Mouse (Mus musculus) MEL (cell line): Measurements from ENCODE around the gene Pomt2. TPM values are rescaled to one million over a fixed set of nuclear protein-coding genes. Genes with fewer than 3 reads are reported as not detected.

Experiments
- DNase-seq: peaks from one replicate; pipeline ENCODE4 v3.0.0; 2011; ENCODE audit warnings: low read depth, low spot score
- H3K27ac ChIP-seq: 2 replicates; pipeline ENCODE4 v1.5.1; 2012; ENCODE audit warnings: low read depth, mild to moderate bottlenecking, control low read depth, low read length, moderate library complexity; ENCODE audit not compliant: control insufficient read depth
- H3K27me3 ChIP-seq, 2 experiments: fragments of 150-350 bp in 1 of 2; sonication (generic) in 1 of 2; 2 replicates each; pipeline ENCODE4 v1.6.1; 2012; ENCODE audit warnings: low read length in 2 of 2, mild to moderate bottlenecking in 2 of 2, improper control_type of control experiment in 1 of 2, moderate library complexity in 1 of 2; ENCODE audit not compliant: insufficient read depth in 2 of 2, control insufficient read depth in 1 of 2
- H3K36me3 ChIP-seq, 2 experiments: 2 replicates each; pipeline ENCODE4 v1.6.1; 2012 to 2014; ENCODE audit warnings: low read length in 2 of 2, improper control_type of control experiment in 1 of 2, inconsistent platforms in 1 of 2, mild to moderate bottlenecking in 1 of 2; ENCODE audit not compliant: insufficient read depth in 2 of 2, control insufficient read depth in 1 of 2
- H3K4me1 ChIP-seq, 2 experiments: fragments of 150-350 bp in 1 of 2; sonication (generic) in 1 of 2; 2 replicates each; pipeline ENCODE4 v1.6.1; 2012; ENCODE audit warnings: low read length in 2 of 2, improper control_type of control experiment in 1 of 2, mild to moderate bottlenecking in 1 of 2; ENCODE audit not compliant: insufficient read depth in 2 of 2, control insufficient read depth in 1 of 2
- H3K4me3 ChIP-seq, 2 experiments: fragments of 150-350 bp in 1 of 2; sonication (generic) in 1 of 2; 2 replicates each; pipeline ENCODE4 v1.5.1; 2012; ENCODE audit warnings: low read depth in 2 of 2, low read length in 2 of 2, mild to moderate bottlenecking in 2 of 2, moderate library complexity in 2 of 2, control low read depth in 1 of 2, improper control_type of control experiment in 1 of 2; ENCODE audit not compliant: control insufficient read depth in 1 of 2, insufficient read depth in 1 of 2
- H3K79me2 ChIP-seq: 2 replicates; pipeline ENCODE4 v1.6.1; 2012; ENCODE audit warnings: mild to moderate bottlenecking, low read length, moderate library complexity; ENCODE audit not compliant: control insufficient read depth, poor library complexity, insufficient read depth
- H3K9ac ChIP-seq: 2 replicates; pipeline ENCODE4 v1.6.1; 2012; ENCODE audit warnings: low read depth, mild to moderate bottlenecking, control low read depth, low read length, moderate library complexity; ENCODE audit not compliant: control insufficient read depth, poor library complexity, severe bottlenecking
- H3K9me3 ChIP-seq: fragments of 150-350 bp; sonication (generic); replicated peaks from 2 replicates; pipeline ENCODE4 v1.6.1; 2012; ENCODE audit warnings: mild to moderate bottlenecking, low read length, improper control_type of control experiment, moderate library complexity; ENCODE audit not compliant: insufficient read depth
- BHLHE40 ChIP-seq: IDR thresholded peaks from 2 replicates; pipeline ENCODE4 v1.6.1; 2012; ENCODE audit warnings: low read depth, mild to moderate bottlenecking, inconsistent platforms, low read length, improper control_type of control experiment, borderline replicate concordance
- CHD1 ChIP-seq: IDR thresholded peaks from 2 replicates; pipeline ENCODE4 v1.6.1; 2012; ENCODE audit warnings: low read depth, mild to moderate bottlenecking, inconsistent platforms, low read length, improper control_type of control experiment
- CHD2 ChIP-seq: IDR thresholded peaks from 2 replicates; pipeline ENCODE4 v1.6.1; 2011; ENCODE audit warnings: low read length, improper control_type of control experiment
- CTCF ChIP-seq, 3 experiments: IDR thresholded peaks in 2 of 3; conservative IDR thresholded peaks in 1 of 3; 2 replicates each; pipeline ENCODE4 v1.5.1; 2011 to 2012; ENCODE audit warnings: low read length in 3 of 3, low read depth in 2 of 3, mild to moderate bottlenecking in 2 of 3, improper control_type of control experiment in 1 of 3, inconsistent platforms in 1 of 3, mixed read lengths in 1 of 3, moderate library complexity in 1 of 3; ENCODE audit not compliant: control insufficient read depth in 1 of 3, insufficient read depth in 1 of 3, poor library complexity in 1 of 3, severe bottlenecking in 1 of 3
- E2F4 ChIP-seq: IDR thresholded peaks from 2 replicates; pipeline ENCODE4 v1.6.1; 2011; ENCODE audit warnings: low read depth, low read length, improper control_type of control experiment, borderline replicate concordance
- ELF1 ChIP-seq: IDR thresholded peaks from 2 replicates; pipeline ENCODE4 v1.6.1; 2014; ENCODE audit warnings: low read depth, mild to moderate bottlenecking, inconsistent platforms, low read length, improper control_type of control experiment, moderate library complexity
- HCFC1 ChIP-seq: IDR thresholded peaks from 2 replicates; pipeline ENCODE4 v1.6.1; 2012; ENCODE audit warnings: low read depth, mild to moderate bottlenecking, inconsistent platforms, low read length, improper control_type of control experiment, moderate library complexity
- JUND ChIP-seq: IDR thresholded peaks from 2 replicates; pipeline ENCODE4 v1.6.1; 2011; ENCODE audit warnings: low read depth, mild to moderate bottlenecking, improper control_type of control experiment, low read length
- KAT2A ChIP-seq: conservative IDR thresholded peaks from 2 replicates; pipeline ENCODE4 v1.6.1; 2012; ENCODE audit warnings: low read depth, low read length, improper control_type of control experiment, inconsistent platforms
- MAFK ChIP-seq: IDR thresholded peaks from 2 replicates; pipeline ENCODE4 v1.6.1; 2011; ENCODE audit warnings: low read depth, mild to moderate bottlenecking, low read length, improper control_type of control experiment, borderline replicate concordance
- MAX ChIP-seq: IDR thresholded peaks from 2 replicates; pipeline ENCODE4 v1.6.1; 2011; ENCODE audit warnings: low read length, improper control_type of control experiment
- MAZ ChIP-seq: IDR thresholded peaks from 2 replicates; pipeline ENCODE4 v1.6.1; 2012; ENCODE audit warnings: low read depth, mild to moderate bottlenecking, inconsistent platforms, low read length, improper control_type of control experiment
- MEF2A ChIP-seq: IDR thresholded peaks from 2 replicates; pipeline ENCODE4 v1.6.1; 2014; ENCODE audit warnings: low read depth, mild to moderate bottlenecking, inconsistent platforms, low read length, improper control_type of control experiment; ENCODE audit not compliant: poor library complexity, insufficient replicate concordance, severe bottlenecking; ENCODE audit errors: extremely low read depth
- MXI1 ChIP-seq: IDR thresholded peaks from 2 replicates; pipeline ENCODE4 v1.6.1; 2011; ENCODE audit warnings: mild to moderate bottlenecking, low read depth, low read length, improper control_type of control experiment
- MYB ChIP-seq: IDR thresholded peaks from 2 replicates; pipeline ENCODE4 v1.6.1; 2011; ENCODE audit warnings: mild to moderate bottlenecking, low read depth, low read length, improper control_type of control experiment
- MYC ChIP-seq: IDR thresholded peaks from 2 replicates; pipeline ENCODE4 v1.6.1; 2011; ENCODE audit warnings: low read depth, mild to moderate bottlenecking, low read length, improper control_type of control experiment, moderate library complexity
- NELFE ChIP-seq: IDR thresholded peaks from 2 replicates; pipeline ENCODE4 v1.6.1; 2011; ENCODE audit warnings: low read depth, low read length, improper control_type of control experiment
- NRF1 ChIP-seq: IDR thresholded peaks from 2 replicates; pipeline ENCODE4 v1.6.1; 2014; ENCODE audit warnings: low read depth, mild to moderate bottlenecking, inconsistent platforms, low read length, improper control_type of control experiment, moderate library complexity; ENCODE audit not compliant: poor library complexity, insufficient read depth, severe bottlenecking
- POLR2A ChIP-seq, 2 experiments: IDR thresholded peaks; 2 replicates each; pipeline ENCODE4 v1.6.1; 2011 to 2012; ENCODE audit warnings: low read length in 2 of 2, mild to moderate bottlenecking in 2 of 2, control low read depth in 1 of 2, improper control_type of control experiment in 1 of 2, low read depth in 1 of 2, moderate library complexity in 1 of 2; ENCODE audit not compliant: control insufficient read depth in 1 of 2, insufficient read depth in 1 of 2, poor library complexity in 1 of 2
- POLR2AphosphoS2 ChIP-seq: IDR thresholded peaks from 2 replicates; pipeline ENCODE4 v1.6.1; 2011; ENCODE audit warnings: low read length, improper control_type of control experiment
- RAD21 ChIP-seq: IDR thresholded peaks from 2 replicates; pipeline ENCODE4 v1.6.1; 2011; ENCODE audit warnings: mild to moderate bottlenecking, low read depth, low read length, improper control_type of control experiment
- RCOR1 ChIP-seq: IDR thresholded peaks from 2 replicates; pipeline ENCODE4 v1.6.1; 2012; ENCODE audit warnings: low read depth, mild to moderate bottlenecking, inconsistent platforms, low read length, improper control_type of control experiment
- TAL1 ChIP-seq: IDR thresholded peaks from 2 replicates; pipeline ENCODE4 v1.6.1; 2012; ENCODE audit warnings: mild to moderate bottlenecking, inconsistent platforms, low read length, moderate library complexity, mixed read lengths
- TBP ChIP-seq: IDR thresholded peaks from 2 replicates; pipeline ENCODE4 v1.8.0; 2011; ENCODE audit warnings: low read depth, low read length, improper control_type of control experiment
- TCF12 ChIP-seq: IDR thresholded peaks from 2 replicates; pipeline ENCODE4 v1.6.1; 2014; ENCODE audit warnings: low read depth, mild to moderate bottlenecking, inconsistent platforms, low read length, improper control_type of control experiment, moderate library complexity
- UBTF ChIP-seq: IDR thresholded peaks from 2 replicates; pipeline ENCODE4 v1.6.1; 2012; ENCODE audit warnings: low read depth, mild to moderate bottlenecking, inconsistent platforms, low read length, improper control_type of control experiment, moderate library complexity, borderline replicate concordance; ENCODE audit not compliant: insufficient read depth
- USF1 ChIP-seq: IDR thresholded peaks from 2 replicates; pipeline ENCODE4 v1.6.1; 2014; ENCODE audit warnings: low read depth, mild to moderate bottlenecking, inconsistent platforms, low read length, improper control_type of control experiment, moderate library complexity
- USF2 ChIP-seq, 2 experiments: IDR thresholded peaks; 2 replicates each; pipeline ENCODE4 v1.6.1; 2011 to 2012; ENCODE audit warnings: improper control_type of control experiment in 2 of 2, low read length in 2 of 2, borderline replicate concordance in 1 of 2, inconsistent platforms in 1 of 2, low read depth in 1 of 2, mild to moderate bottlenecking in 1 of 2; ENCODE audit not compliant: insufficient read depth in 1 of 2
- ZC3H11A ChIP-seq: IDR thresholded peaks from 2 replicates; pipeline ENCODE4 v1.6.1; 2012; ENCODE audit warnings: low read depth, mild to moderate bottlenecking, inconsistent platforms, low read length, improper control_type of control experiment
- ZKSCAN1 ChIP-seq: IDR thresholded peaks from 2 replicates; pipeline ENCODE4 v1.6.1; 2012; ENCODE audit warnings: low read depth, mild to moderate bottlenecking, inconsistent platforms, low read length, improper control_type of control experiment, moderate library complexity
- ZMIZ1 ChIP-seq: IDR thresholded peaks from 2 replicates; pipeline ENCODE4 v1.6.1; 2012; ENCODE audit warnings: low read depth, mild to moderate bottlenecking, inconsistent platforms, low read length, improper control_type of control experiment, moderate library complexity
- ZNF384 ChIP-seq: IDR thresholded peaks from 2 replicates; pipeline ENCODE4 v1.6.1; 2012; ENCODE audit warnings: low read depth, mild to moderate bottlenecking, inconsistent platforms, low read length, improper control_type of control experiment
- polyA plus RNA-seq, 2 experiments: library from polyadenylated mRNA; stranded (reverse) in 1 of 2; unstranded in 1 of 2; fragments of >175 nt in 1 of 2; fragments of >200 nt in 1 of 2; gene quantifications; 2 replicates each; pipeline versions ENCODE4 v1.2.1 to v1.2.4; 2012; ENCODE audit warnings: low replicate concordance in 2 of 2, low read depth in 1 of 2; ENCODE audit not compliant: insufficient read length in 2 of 2, insufficient read depth in 1 of 2, missing spikeins in 1 of 2
- total RNA-seq: library from RNA; depleted of rRNA; stranded (reverse); fragments of 300-350 nt; gene quantifications from 2 replicates; pipeline ENCODE4 v1.2.3, GENCODE M21; 2012; rRNA removed

Pomt2 gene
- total RNA-seq (10.2 and 11.1 TPM in 2 replicates), polyA plus RNA-seq (10 to 100 TPM in 1 of 2 experiments, not detected in 1; 12.9 TPM)

GRCm38 (mm10) chr12:87147395-87148089 lies at the start of gene Pomt2:
Gene Pomt2 (minus strand): TSS chr12:87147968.
- peaks cover 0 to 10% of the 10 kb centered on the region in 2 experiments; a peak in 2 of 4 replicates for H3K36me3 ChIP-seq
- no peaks in the 10 kb centered on the region for H3K9me3 ChIP-seq
- H3K4me1 ChIP-seq: peaks cover 1 to 6% of the 10 kb centered on the region in 2 experiments
- peaks cover 4% of the 10 kb centered on the region for H3K79me2 ChIP-seq
- H3K27me3 ChIP-seq: no peaks in the 10 kb centered on the region
- peak within 1 kb of the TSS; percentile 85 to 88 for H3K4me3 ChIP-seq
- TF ChIP-seq MAX: peak; percentile 77; the same call in 1 of the 2 replicates
- no peak for TF ChIP-seq RCOR1
- TF ChIP-seq ZMIZ1: peak; percentile 82; the same call in 1 of the 2 replicates
- no peak for TF ChIP-seq JUND
- no peak for TF ChIP-seq CHD2
- no peak for TF ChIP-seq RAD21
- peak; percentile 78 for TF ChIP-seq KAT2A
- no peak for TF ChIP-seq CTCF (IDR thresholded peaks at IDR 0.05 in 2 of 3, conservative IDR thresholded peaks at IDR 0.05 in 1 of 3; ENCODE audit: control insufficient read depth in 1 of 3, insufficient read depth in 1 of 3, low read depth in 2 of 3, low read length in 3 of 3, poor library complexity in 1 of 3, severe bottlenecking in 1 of 3)
- TF ChIP-seq ELF1: peak; percentile 24; the same call in 1 of the 2 replicates
- TF ChIP-seq UBTF: peak; percentile 98
- TF ChIP-seq TCF12: peak; percentile 45; the same call in 1 of the 2 replicates
- no peak for TF ChIP-seq MEF2A
- TF ChIP-seq POLR2A (IDR thresholded peaks at IDR 0.05; ENCODE audit: control insufficient read depth in 1 of 2, insufficient read depth in 1 of 2, low read depth in 1 of 2, low read length in 2 of 2, poor library complexity in 1 of 2): peak; percentile 49 to 78; a peak in 2 of 4 replicates
- peak; percentile 17; the same call in 1 of the 2 replicates for TF ChIP-seq TAL1
- no peak for TF ChIP-seq CHD1
- TF ChIP-seq BHLHE40: no peak
- TF ChIP-seq USF2 (IDR thresholded peaks at IDR 0.05; ENCODE audit: borderline replicate concordance in 1 of 2, insufficient read depth in 1 of 2, low read depth in 1 of 2, low read length in 2 of 2): no peak
- peak; percentile 76; the same call in 1 of the 2 replicates for TF ChIP-seq MXI1
- no peak for TF ChIP-seq MYB
- TF ChIP-seq ZNF384: no peak
- TF ChIP-seq MAFK: no peak
- TF ChIP-seq MYC: no peak; the same call in 1 of the 2 replicates
- TF ChIP-seq ZC3H11A: no peak
- peak; percentile 48; the same call in 1 of the 2 replicates for TF ChIP-seq E2F4
- TF ChIP-seq NRF1: peak; percentile 68
- peak; percentile 48; the same call in 1 of the 2 replicates for TF ChIP-seq TBP
- peak; percentile 90; the same call in 1 of the 2 replicates for TF ChIP-seq MAZ
- TF ChIP-seq POLR2AphosphoS2: peak; percentile 84; the same call in 1 of the 2 replicates
- peak; percentile 94 for TF ChIP-seq HCFC1
- no peak for TF ChIP-seq ZKSCAN1
- no peak for TF ChIP-seq USF1
- peak; percentile 84 for TF ChIP-seq NELFE
- TF ChIP-seq, all 39 proteins: peak for 16
- Histone ChIP-seq H3K27ac (peak within 1 kb of the TSS; percentile 82), H3K9ac (peak within 1 kb of the TSS; percentile 92)
- peak; percentile 98 for DNase-seq
